Mouse (Mus musculus): ENCODE results near the gene Carmil3.
A peak's percentile ranks its signal among the peaks of the same experiment; 100 is the strongest.

Gene Carmil3

GRCm38 (mm10) chr14:55495509-55496240, 5.2 kb downstream of the Carmil3 start:
- peak; percentile 68 to 79 for DNase-seq

DNA sequence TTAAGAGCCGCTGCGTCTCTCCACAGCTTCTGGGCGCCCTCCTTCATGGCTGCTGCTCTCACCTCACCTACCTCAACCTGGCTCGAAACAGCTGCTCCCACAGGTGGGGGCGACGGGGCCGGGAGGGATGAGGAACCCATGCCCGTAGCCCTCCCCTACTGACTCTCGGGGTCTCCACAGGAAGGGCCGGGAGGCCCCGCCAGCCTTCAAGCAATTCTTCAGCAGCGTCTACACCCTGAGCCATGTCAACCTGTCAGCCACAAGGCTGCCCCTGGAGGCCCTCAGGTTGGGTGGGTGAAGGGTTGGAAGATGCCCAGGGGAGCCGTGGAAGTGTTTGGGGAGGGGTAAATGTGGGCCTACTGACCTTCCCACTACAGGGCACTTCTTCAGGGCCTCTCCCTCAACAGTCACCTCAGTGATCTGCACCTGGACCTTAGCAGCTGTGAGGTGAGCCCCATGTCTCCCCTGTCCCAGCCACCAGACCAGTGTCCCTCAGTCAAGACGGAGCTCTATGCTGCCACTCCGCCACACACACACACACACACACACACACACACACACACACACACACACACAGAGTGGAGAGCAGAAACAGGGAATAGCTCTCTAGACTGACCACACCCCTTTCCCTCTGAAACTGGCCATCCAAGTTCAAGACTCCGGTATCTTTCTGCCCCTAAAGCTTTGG, 6.5 kb downstream of the Carmil3 start:
- peak in 1 of 2 experiments; percentile 35 for DNase-seq

- peak; percentile 96 to 98 for DNase-seq
These were observed 7.0 kb downstream of the Carmil3 start for GRCm38 (mm10) chr14:55497449-55497821.

- DNase-seq, result no peak
These were observed 15.2 kb downstream of the Carmil3 start for GRCm38 (mm10) chr14:55505612-55506011.

GRCm38 (mm10) chr14:55507801-55508200, 17.4 kb downstream of the Carmil3 start:
- no peak for DNase-seq

DNA sequence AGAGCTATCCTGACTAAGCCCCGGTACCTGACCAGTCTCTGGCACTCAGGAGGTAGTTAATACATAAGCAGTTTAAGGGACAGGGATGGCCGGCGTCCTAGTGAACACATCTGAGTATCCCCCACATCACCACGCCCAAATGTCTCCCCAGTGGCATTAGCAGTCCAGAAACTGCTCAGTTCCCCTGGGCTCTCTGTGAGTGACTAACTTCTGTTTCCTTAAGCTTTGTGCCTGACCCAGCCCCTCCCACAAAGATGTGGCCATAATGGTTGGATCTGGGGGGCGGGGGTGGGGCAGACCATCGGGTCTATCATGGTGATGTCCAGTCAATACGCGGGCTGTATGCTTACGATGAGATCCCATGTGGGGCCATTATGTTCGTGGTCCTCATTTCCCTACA, 19.1 kb downstream of the Carmil3 start:
- no peak for DNase-seq

DNA sequence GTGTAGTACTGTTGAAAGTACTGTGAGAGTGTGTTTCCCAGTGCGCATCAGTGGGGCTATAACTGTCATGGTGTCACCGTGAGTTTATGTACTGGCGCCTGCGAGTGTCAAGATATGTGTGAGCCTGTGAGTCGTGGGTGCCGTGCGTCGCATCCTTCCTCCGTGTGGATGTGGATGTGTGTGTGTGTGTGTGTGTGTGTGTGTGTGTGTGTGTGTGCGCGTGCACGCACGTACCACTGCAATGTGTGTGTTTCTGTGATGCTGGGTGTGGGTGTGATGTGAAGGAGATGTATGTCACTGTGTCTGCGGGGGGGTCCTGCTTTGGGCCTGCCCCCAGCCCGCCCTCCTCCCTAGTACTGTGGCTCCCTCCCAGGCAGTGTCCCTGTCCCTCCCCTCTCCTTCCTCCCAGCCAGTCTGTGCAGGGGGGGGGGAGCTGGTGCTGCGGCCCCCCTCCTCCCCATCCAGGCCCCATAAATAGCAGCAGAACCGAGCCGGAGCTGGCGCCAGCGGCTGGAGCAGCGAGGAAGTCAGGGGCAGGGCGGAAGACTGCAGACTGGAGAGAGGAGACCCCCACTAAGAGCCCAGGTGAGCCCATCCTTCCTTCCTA, 19.8 kb downstream of the Carmil3 start, which contains the start of gene Cpne6:
Gene Cpne6 (plus strand): TSS at position 321 of the 607 bp plus-strand sequence.
- DNase-seq, result peak in 1 of 2 experiments; percentile 24

GRCm38 (mm10) chr14:55511037-55511436, 20.6 kb downstream of the Carmil3 start:
- DNase-seq, result peak in 1 of 2 experiments; percentile 17

GRCm38 (mm10) chr14:55513927-55514326, 23.5 kb downstream of the Carmil3 start:
- no peak for DNase-seq

DNA sequence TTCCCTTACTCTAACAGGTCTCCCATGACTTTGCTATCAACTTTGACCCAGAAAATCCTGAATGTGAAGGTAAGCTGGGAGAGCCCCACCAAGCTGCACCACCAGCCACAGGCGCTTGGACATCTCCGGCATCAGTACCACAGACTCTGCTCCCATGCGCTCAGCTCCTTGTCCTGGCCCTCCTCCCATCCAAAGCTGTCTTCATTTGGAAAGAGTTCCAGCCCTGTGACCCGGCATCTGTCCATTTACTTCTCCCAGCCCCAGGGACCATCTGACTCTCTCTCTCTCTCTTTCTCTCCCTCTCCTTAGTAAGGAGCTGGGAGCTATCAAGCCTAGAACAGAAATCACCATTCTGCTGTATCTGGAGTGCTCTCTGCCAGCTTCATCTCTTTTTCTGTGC, 25.4 kb downstream of the Carmil3 start:
- peak in 1 of 2 experiments; percentile 57 for DNase-seq

GRCm38 (mm10) chr14:55518897-55519296, 28.4 kb downstream of the Carmil3 start:
- peak; percentile 65 to 70 for DNase-seq

DNA sequence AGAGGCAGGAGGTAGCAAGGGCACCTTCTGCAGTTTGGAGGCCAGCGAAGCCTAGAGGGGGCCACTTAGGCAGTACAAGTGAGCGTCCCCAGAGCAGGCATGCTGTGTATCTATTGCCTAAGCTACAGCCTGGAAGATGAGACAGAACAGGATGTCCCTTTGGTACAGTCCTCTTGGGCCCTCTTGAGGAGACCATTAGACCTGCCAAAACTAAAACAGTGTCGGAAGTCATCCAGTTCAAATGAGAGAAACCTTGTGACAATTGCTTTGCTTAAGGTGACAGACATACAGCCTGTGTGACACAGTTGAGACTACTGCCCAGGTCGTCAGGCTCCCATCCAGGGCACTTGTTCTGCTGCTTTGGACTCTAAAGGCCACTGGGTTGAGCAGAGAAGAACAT, 29.2 kb downstream of the Carmil3 start:
- no peak for DNase-seq

DNA sequence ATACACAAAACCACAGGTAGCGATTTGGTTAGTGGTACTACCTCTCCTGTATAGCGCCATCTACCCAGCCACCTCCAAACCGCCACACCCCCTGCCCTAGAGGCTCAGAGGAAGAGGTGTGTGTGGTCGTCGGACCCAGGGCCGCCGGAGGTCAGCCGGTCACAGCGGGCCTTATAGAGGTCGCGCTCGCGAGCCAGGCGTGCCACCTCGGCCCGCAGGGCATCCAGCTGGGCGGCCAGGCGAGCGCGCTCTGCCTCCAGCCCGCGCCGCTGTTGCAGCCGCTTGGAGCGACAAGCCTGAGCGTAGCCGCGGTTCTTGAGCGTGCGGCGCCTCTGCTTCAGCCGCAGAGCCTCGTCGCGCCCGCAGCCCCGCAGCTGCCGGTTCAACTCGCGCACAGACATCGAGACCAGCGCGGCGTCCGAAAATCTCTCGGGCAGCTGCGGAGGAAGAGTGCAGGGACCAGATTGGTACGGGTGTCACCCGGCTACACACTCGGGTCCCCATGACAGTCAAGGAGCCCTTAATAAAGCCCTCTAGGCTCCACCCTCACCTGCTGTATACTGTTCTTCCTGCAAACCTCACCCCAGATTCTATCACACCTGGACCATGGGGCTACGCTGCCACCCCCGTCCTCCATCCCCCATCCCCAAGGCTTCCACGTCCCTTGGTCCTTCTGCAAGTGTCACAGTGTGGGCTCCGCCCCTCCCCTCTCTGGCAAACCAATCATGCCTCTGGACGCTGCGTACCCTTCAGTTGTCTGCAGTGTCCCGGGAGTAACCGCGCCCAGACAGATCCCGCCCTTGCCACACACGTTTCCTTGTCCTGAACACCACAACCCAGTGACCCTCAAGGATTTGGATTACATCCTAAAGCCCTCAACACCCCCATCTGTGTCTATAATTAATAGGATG, 30.3 kb downstream of the Carmil3 start:
- peak; percentile 76 to 78 for DNase-seq

GRCm38 (mm10) chr14:55524062-55524461, 33.6 kb downstream of the Carmil3 start:
- no peak for DNase-seq

DNA sequence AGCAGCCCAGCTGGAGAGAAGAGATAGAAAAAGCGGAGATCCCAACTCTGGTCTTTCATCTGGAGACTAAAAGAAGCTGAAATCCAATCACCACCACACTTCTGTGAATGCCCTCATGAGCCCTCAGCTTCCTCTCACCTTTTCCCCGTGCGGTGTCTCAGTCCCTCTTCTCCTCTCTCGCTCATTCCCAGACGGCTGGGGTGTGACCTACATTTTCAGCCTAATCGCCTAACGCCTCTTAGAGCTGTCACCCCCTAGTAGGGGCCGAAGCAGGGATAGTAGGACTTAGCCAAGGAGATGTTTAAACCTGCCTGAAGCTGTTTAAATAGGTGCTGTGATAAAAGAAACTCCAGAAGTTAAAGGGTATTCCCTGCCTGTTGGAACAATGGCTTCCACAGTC, 34.3 kb downstream of the Carmil3 start, which contains the start of gene Nrl:
Gene Nrl (minus strand): TSS at position 197 of the 400 bp plus-strand sequence.
- DNase-seq, result no peak

DNA sequence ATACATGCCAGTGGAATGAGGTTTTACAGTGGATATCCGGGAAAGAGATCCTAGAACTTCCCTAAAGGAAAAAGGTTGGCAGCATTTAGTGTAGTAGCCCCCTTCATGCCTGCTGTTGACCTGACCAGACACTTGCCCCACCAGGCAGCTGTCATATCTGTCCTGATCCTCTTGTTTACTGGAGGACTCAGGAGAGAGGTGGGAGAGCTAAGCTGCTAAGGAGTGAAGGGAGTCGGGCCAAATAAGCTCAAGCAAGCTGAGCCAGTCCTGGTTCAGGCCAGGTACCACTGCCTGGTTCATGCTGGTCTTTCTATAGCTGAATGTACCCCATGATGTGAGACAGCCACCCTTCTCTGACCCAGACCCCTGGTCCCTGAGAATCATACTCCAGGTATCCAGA, 36.2 kb downstream of the Carmil3 start:
- DNase-seq, result no peak

DNA sequence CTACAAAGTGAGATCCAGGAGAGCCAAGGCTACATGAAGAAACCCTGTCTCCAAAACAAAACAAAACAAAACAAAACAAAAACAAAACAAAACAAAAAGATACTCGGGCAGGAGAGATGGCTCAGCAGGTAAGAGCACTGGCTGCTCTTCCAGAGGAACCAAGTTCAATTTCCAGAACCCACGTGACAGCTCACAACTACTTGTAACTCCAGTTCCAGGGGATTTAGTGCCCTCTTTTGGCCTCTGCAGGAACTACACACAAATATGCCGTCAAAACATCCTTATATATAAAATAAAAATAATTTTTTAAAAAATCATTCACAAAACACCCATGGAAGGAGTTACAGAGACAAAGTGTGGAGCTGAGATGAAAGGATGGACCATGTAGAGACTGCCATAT, 37.5 kb downstream of the Carmil3 start:
- DNase-seq, result peak; percentile 53 to 69

DNA sequence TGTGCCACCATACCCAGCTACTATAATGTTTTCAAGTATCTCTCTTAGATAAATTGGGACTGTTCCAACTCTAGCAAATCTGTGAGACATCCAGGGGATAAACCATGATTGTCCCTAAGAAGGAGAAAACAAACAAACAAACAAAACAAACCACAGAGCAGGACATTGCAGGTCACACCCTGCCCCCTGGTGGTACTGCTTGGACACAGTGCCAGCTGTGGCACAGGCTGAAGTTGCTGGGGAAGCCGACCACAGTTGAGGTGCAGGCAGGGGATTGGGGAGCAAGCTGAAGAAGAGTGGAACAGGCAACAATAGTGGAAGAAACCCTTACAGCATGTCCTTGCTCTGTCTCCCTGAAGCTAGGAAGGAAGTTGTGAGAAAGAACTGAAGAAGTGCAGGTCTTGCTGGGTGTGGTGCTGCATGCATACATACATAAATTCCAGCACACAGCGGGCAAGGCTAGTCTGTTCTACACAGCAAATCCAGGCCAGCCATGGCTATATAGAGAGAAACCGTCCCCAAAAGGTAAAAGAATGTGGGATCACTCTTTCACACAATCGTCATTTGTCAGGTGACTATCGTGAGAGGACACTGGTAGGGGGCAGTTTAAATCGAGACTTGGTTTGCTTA, 45.8 kb downstream of the Carmil3 start:
- peak; percentile 62 to 79 for DNase-seq

DNA sequence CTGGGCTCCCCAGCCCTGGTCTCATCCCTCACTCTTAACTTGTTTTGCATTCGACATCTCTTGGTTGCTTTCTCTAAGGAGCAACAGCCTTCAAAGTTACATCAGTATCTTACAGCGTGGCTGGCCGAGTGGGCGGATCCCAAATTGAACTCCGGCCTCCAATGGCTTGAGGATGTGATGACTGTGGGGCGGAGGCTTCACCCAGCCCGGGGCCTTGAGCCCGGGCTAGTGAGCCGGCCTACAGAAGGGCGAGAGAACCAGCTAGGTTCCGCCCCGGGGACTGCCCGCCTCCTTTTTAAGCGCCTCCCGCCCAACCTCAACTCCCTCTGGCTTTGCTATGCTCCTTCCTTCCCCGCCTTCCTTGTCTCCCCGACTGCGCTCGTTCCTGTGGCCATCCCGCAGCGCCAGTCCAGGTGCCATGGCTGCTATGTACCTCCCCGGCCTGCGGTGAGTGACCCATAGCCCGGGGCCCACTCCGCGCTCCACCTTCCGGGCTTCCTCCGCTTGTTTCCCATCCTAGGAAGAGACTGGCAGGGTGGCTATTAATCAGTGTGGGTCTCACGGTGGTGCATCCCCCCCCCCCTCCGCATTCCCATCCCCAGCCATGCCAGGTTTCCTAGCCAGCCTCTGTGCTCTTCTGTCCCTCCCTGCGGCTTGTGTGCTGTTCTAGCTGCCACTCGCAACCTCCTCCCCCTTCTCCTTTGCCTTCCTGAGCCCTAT, 49.8 kb downstream of the Carmil3 start, which contains the start of gene Pck2:
Gene Pck2 (plus strand): TSS at position 200 of the 720 bp plus-strand sequence.
- peak; percentile 82 to 85 for DNase-seq

DNA sequence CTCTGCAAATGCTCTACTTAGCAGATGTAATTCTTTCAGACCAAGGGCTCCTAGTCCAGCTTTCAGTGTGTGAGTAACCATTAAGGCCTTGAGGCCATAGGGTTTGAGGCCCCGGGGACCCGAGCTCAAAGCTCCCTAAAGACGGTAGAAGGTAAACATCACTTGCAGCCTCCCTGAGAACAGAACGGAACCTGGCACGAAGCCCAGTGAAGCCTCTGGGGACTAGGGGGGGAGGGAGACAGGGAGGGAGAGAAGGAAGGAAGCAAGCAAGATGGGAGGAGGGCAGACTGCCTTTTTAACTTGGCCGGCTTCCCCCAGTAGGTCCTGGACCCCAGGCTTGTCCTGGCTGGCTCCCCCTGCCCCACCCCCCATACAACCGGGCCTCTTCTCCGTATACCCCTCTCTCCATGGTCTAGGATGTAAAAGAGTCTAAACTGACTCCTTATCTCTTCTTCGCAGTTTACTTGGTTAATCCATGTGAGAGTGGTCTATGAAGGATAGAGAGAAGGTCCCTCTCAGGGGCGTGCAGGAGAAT, 50.4 kb downstream of the Carmil3 start:
- peak; percentile 87 to 96 for DNase-seq

DNA sequence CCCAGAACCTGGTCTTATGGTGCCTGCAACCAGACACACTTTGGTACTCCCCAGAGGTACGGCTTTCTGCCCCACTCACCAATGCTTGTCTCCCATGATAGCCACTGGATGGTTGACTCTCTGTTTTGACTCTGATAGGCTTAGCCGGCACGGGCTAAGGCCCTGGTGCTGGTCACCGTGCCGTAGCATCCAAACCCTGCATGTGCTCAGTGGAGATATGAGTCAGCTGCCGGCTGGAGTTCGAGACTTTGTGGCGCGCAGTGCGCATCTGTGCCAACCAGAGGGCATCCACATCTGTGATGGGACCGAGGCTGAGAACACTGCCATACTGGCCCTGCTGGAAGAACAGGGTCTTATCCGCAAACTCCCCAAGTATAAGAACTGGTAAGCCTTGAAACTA, 51.8 kb downstream of the Carmil3 start:
- DNase-seq, result no peak
